Mouse (Mus musculus) forebrain, embryonic 12.5 days (tissue): ENCODE data around the gene St3gal4. TPM values are rescaled to one million over a fixed set of nuclear protein-coding genes. Genes with fewer than 3 reads are reported as not detected.

Experiments used
- ATAC-seq: fragments of 200-750 bp; cut with Nextera tagmentation; 2 replicates; pipeline ENCODE4 v1.8.0; 2017; ENCODE audit warnings: moderate TSS enrichment; ENCODE audit not compliant: low FRiP score
- H3K27ac ChIP-seq: fragments of 300-500 bp; sonication (generic); 2 replicates; pipeline ENCODE4 v1.5.1; 2016; ENCODE audit warnings: mild to moderate bottlenecking
- H3K27me3 ChIP-seq: fragments of 300-500 bp; sonication (generic); 2 replicates; pipeline ENCODE4 v1.6.1; 2016; ENCODE audit warnings: mild to moderate bottlenecking
- H3K36me3 ChIP-seq: fragments of 300-500 bp; sonication (generic); replicated peaks from 2 replicates; pipeline ENCODE4 v1.6.1; 2016; ENCODE audit warnings: mild to moderate bottlenecking
- H3K4me1 ChIP-seq: fragments of 300-500 bp; sonication (generic); 2 replicates; pipeline ENCODE4 v1.6.1; 2016
- H3K4me2 ChIP-seq: fragments of 300-500 bp; sonication (generic); 2 replicates; pipeline ENCODE4 v1.6.1; 2016; ENCODE audit warnings: mild to moderate bottlenecking, moderate library complexity
- H3K4me3 ChIP-seq: fragments of 300-500 bp; sonication (generic); replicated peaks from 2 replicates; pipeline ENCODE4 v1.5.1; 2016; ENCODE audit warnings: mild to moderate bottlenecking
- H3K9ac ChIP-seq: fragments of 300-500 bp; sonication (generic); 2 replicates; pipeline ENCODE4 v1.6.1; 2016; ENCODE audit warnings: mild to moderate bottlenecking
- H3K9me3 ChIP-seq: fragments of 300-500 bp; sonication (generic); 2 replicates; pipeline ENCODE4 v1.6.1; 2016
- WGBS: fragments of 180-500 bp; shearing (Covaris S2); methylation state at CpG from one replicate; pipeline ENCODE4 v1.1.7; 2016; 5-methylcytosine and 5-hydroxymethylcytosine counted together
- polyA plus RNA-seq: library from polyadenylated mRNA; unstranded; fragments of >200 nt; fragmentation: Nextera tagmentation; extraction: Ambion mirVana; gene quantifications from 2 replicates; pipeline ENCODE4 v1.2.1, GENCODE M21; 2016

St3gal4 gene
- polyA plus RNA-seq, 1 experiment from 2014 or later = 12.1 TPM

DNA sequence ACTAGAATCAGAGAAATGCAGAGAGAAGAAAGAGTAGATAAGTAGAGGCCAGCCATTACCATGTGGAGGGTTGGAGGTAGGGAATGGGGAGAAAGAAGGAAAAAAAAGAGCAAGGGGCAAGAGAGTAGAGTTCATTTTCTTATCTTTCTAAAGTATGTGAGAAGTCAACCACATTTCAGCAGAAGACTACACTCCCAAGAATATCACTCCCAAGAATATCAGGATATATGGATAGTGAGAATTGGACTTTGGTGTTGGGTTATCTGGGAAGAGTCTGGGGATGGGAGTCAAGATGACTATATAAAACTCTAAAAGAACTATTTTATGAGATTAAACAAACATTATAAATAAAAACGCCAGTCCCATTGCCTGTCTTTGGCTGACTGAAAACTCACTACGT is 26.2 kb downstream of the St3gal4 start:
- Histone ChIP-seq H3K9me3 (no peaks in the 10 kb centered on the region), H3K27ac (no peak overlapping the region), H3K9ac (no peak overlapping the region), H3K4me1 (no peaks in the 10 kb centered on the region), H3K4me3 (no peak overlapping the region), H3K4me2 (no peak overlapping the region), H3K27me3 (no peaks in the 10 kb centered on the region), H3K36me3 (no peaks in the 10 kb centered on the region)
- ATAC-seq = no peak
- WGBS = 88% methylated on average over 2 of the region's 2 CpGs

DNA sequence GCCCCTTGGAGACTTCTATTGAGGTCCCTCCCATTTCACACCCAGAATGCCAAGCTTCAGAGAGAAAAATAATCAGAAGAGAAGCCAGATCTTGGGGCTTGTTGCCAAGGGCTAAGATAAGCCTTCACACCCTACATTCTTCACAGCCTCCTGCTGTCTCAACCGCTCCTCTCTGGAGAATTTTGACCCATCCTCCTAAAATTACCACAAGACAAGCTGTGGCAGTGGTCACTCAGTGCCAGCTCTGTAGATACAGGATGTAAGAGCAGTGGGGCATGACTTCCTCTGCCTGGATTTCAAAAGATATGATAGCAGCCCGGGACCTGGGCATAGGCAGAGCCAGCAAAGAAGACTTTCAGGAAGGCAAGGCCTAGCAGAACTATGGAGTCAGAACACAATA is 57.6 kb downstream of the St3gal4 start:
- Histone ChIP-seq H3K9ac (no peak overlapping the region), H3K36me3 (no peaks in the 10 kb centered on the region), H3K4me2 (no peak overlapping the region), H3K27ac (no peak overlapping the region), H3K27me3 (no peaks in the 10 kb centered on the region), H3K4me3 (no peak overlapping the region), H3K4me1 (0 out of 2 replicates have a peak, but pooled peaks cover 4% of the 10 kb centered on the region), H3K9me3 (no peaks in the 10 kb centered on the region)
- 79% methylated on average over 2 of the region's 2 CpGs for WGBS
- no peak for ATAC-seq

- Histone ChIP-seq H3K9me3 (no peaks in the 10 kb centered on the region), H3K27me3 (no peaks in the 10 kb centered on the region), H3K36me3 (no peaks in the 10 kb centered on the region), H3K4me2 (no peak overlapping the region), H3K4me3 (no peak overlapping the region), H3K27ac (no peak overlapping the region), H3K4me1 (0 out of 2 replicates have a peak, but pooled peaks cover 4% of the 10 kb centered on the region), H3K9ac (no peak overlapping the region)
- 92% methylated on average over 5 of the region's 5 CpGs for WGBS
- no peak for ATAC-seq
These were observed 59.2 kb downstream of the St3gal4 start for GRCm38 (mm10) chr9:35059881-35060280.

DNA sequence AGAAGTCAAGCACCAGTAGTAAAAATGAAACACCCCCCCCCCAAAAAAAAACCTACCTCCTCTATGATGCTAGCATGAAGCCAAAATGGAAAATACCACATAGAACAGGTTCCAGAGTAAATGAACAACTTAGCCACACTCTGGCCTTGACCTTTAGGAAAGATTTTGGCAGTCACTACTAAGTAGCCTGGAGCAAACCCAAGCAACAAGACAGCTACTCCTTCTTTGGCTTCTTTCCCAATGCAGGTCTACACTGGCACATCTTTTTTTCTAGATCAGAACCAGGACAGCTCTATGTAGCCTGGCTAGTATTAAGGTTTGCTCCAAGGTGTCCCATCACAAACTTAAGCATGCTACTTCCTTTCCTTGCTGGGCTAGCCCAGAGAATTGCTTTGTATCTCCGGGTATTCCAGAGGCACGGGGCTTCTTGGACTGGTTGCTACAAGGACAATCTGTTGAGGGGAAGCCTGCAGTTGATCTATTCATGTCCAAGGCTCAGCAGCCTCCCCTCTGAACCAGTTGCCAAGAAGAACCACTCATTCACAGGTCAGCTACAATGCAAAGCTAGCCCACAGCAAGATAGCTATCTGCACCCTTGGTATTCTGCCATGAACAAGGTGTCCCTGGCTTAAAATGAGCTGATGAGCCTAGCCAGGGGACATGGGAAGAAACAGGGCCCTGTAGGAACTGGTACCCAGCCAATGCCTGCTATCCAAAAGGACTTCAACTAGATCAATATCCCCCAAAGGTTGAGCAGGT is 60.3 kb downstream of the St3gal4 start:
- H3K4me1 ChIP-seq = 0 out of 2 replicates have a peak, but pooled peaks cover 4% of the 10 kb centered on the region
- no peak for ATAC-seq
- H3K9me3 ChIP-seq = no peaks in the 10 kb centered on the region
- no peaks in the 10 kb centered on the region for H3K36me3 ChIP-seq
- H3K9ac ChIP-seq = no peak overlapping the region
- no peak overlapping the region for H3K4me3 ChIP-seq
- H3K27me3 ChIP-seq = no peaks in the 10 kb centered on the region
- WGBS = 95% methylated on average over 2 of the region's 2 CpGs
- H3K4me2 ChIP-seq = no peak overlapping the region
- no peak overlapping the region for H3K27ac ChIP-seq

GRCm38 (mm10) chr9:35058186-35058585 is 60.9 kb downstream of the St3gal4 start:
- Histone ChIP-seq H3K9me3 (no peaks in the 10 kb centered on the region), H3K36me3 (no peaks in the 10 kb centered on the region), H3K4me3 (no peak overlapping the region), H3K4me1 (0 out of 2 replicates have a peak, but pooled peaks cover 4% of the 10 kb centered on the region), H3K4me2 (no peak overlapping the region), H3K27ac (no peak overlapping the region), H3K27me3 (no peaks in the 10 kb centered on the region), H3K9ac (no peak overlapping the region)
- ATAC-seq = no peak
- WGBS = 90% methylated on average over 4 of the region's 4 CpGs

DNA sequence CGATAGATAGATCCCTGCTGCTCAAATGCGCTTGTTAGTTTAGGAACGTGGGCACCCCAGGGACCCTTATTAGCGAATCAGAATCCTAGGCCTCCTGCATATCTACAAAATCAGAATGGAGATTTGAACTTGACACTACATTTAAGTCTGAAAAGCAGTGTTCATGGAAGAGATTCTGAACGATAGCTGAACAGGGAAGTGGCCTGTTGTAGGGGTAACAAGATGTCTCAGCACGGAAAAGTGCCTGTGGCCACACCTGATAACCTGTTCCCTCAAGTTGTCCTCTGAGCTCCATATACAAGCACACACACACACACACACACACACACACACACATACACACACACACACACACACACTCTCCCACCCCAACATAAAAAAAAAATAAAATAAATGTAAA is 61.4 kb downstream of the St3gal4 start:
- no peak overlapping the region for H3K4me2 ChIP-seq
- no peak overlapping the region for H3K27ac ChIP-seq
- no peak for ATAC-seq
- 92% methylated on average over 6 of the region's 6 CpGs for WGBS
- H3K36me3 ChIP-seq = peaks cover 5% of the 10 kb centered on the region
- H3K4me1 ChIP-seq = 0 out of 2 replicates have a peak, but pooled peaks cover 4% of the 10 kb centered on the region
- H3K4me3 ChIP-seq = no peak overlapping the region
- H3K27me3 ChIP-seq = no peaks in the 10 kb centered on the region
- no peak overlapping the region for H3K9ac ChIP-seq
- no peaks in the 10 kb centered on the region for H3K9me3 ChIP-seq

- Histone ChIP-seq H3K9me3 (no peaks in the 10 kb centered on the region), H3K36me3 (peaks cover 8% of the 10 kb centered on the region), H3K27me3 (no peaks in the 10 kb centered on the region), H3K4me2 (no peak overlapping the region), H3K4me3 (no peak overlapping the region), H3K9ac (no peak overlapping the region), H3K4me1 (0 out of 2 replicates have a peak, but pooled peaks cover 4% of the 10 kb centered on the region), H3K27ac (no peak overlapping the region)
- ATAC-seq = no peak
- 86% methylated on average over 3 of the region's 3 CpGs for WGBS
These were observed 62.5 kb downstream of the St3gal4 start for GRCm38 (mm10) chr9:35056611-35057010.

DNA sequence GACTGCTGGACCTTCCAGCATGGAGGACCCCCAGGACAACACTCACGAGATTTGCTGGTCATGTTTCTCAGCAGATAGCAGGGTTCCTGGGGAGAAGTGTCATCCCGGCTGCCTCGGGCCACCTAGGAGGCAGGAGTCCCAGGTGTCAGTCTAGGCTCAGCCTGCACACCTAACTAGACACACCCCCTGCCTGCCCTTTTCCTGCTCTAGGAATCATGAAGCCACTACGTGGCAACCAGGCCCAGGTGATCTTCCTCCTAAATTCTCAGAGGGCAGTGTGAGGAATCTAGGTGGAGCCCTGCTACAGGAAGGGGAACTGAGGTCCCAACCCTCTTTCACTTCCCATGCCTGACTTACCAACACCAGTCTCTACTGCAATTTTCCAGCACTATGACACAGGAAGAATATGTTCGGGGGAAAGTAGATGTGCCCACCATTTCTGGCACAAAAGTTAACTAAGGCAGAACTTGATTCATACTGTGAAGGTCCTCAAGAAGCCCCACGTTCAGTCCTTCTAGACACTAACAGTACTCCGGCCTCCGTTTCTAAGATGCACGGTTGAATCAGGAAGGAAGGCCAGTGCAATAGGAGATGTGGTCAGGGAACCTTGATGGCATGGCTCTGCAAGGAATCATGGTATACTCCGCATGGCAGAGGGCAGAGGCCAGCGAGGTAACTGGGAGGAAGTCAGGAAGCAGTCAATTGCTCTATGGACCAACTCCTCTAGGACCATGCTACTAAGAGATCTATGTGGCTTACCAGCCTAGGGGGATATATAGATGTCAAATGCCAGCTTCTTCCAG is 63.3 kb downstream of the St3gal4 start:
- H3K4me3 ChIP-seq = no peak overlapping the region
- ATAC-seq = no peak
- H3K27me3 ChIP-seq = no peaks in the 10 kb centered on the region
- no peak overlapping the region for H3K4me2 ChIP-seq
- no peaks in the 10 kb centered on the region for H3K9me3 ChIP-seq
- no peaks in the 10 kb centered on the region for H3K4me1 ChIP-seq
- H3K36me3 ChIP-seq = peaks cover 8% of the 10 kb centered on the region
- no peak overlapping the region for H3K27ac ChIP-seq
- no peak overlapping the region for H3K9ac ChIP-seq
- 92% methylated on average over 11 of the region's 11 CpGs for WGBS

DNA sequence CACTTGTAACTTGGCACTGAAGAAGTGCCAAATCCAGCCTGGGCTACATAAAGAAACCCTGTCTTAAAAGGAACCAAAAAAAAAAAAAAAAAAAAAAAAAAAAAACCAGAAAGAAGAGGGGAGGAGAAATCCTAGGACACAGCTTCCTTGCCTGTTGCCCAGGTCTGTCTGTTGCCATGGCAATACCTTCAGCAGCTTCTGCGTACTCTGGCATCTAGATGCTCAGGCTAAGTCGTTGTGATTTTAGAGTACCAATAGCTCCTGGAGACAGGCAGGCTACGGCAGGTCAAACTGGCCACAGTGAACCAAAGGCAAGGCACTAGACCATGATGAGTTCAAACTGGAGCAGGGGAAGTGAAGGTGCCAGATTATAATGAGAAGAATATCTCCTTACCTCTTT is 65.4 kb downstream of the St3gal4 start:
- no peaks in the 10 kb centered on the region for H3K27me3 ChIP-seq
- H3K36me3 ChIP-seq = peaks cover 8% of the 10 kb centered on the region
- H3K9ac ChIP-seq = no peak overlapping the region
- H3K4me1 ChIP-seq = no peaks in the 10 kb centered on the region
- ATAC-seq = no peak
- no peak overlapping the region for H3K4me2 ChIP-seq
- 82% methylated on average over 3 of the region's 3 CpGs for WGBS
- no peak overlapping the region for H3K4me3 ChIP-seq
- H3K27ac ChIP-seq = no peak overlapping the region
- H3K9me3 ChIP-seq = no peaks in the 10 kb centered on the region

- 93% methylated on average over 16 of the region's 16 CpGs for WGBS
- Histone ChIP-seq H3K4me2 (no peak overlapping the region), H3K4me1 (no peaks in the 10 kb centered on the region), H3K9me3 (no peaks in the 10 kb centered on the region), H3K4me3 (no peak overlapping the region), H3K27me3 (no peaks in the 10 kb centered on the region), H3K27ac (no peak overlapping the region), H3K9ac (no peak overlapping the region), H3K36me3 (peaks cover 8% of the 10 kb centered on the region)
- no peak for ATAC-seq
These were observed 66.0 kb downstream of the St3gal4 start for GRCm38 (mm10) chr9:35053081-35053480.

- H3K4me1 ChIP-seq = no peaks in the 10 kb centered on the region
- H3K27me3 ChIP-seq = no peaks in the 10 kb centered on the region
- H3K9ac ChIP-seq = no peak overlapping the region
- H3K4me2 ChIP-seq = no peak overlapping the region
- WGBS = over 99% methylated on average over 4 of the region's 4 CpGs
- no peak overlapping the region for H3K4me3 ChIP-seq
- H3K27ac ChIP-seq = no peak overlapping the region
- H3K36me3 ChIP-seq = peaks cover 9% of the 10 kb centered on the region
- no peak for ATAC-seq
- no peaks in the 10 kb centered on the region for H3K9me3 ChIP-seq
These were observed 66.4 kb downstream of the St3gal4 start for GRCm38 (mm10) chr9:35052671-35053070.

DNA sequence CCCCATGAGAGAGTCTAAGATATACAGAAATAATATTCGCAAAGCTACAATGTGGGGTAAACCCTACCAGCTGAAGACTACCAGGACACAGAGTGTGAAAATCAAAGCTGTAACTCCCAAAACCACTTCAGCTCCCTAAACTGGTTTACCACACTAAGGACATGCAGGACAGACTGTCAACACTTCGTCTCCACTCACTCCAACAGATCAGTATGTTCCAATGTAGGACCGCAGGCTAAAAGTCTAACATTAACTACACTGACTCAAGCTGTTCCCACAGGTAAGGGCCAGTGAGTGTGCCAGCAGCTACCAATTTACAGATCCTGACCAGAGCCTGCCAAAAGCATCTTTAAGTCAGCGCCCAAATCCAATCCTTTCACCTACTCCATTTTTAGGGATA is 67.4 kb downstream of the St3gal4 start:
- WGBS = 95% methylated on average over 4 of the region's 4 CpGs
- Histone ChIP-seq H3K4me3 (no peak overlapping the region), H3K4me1 (no peaks in the 10 kb centered on the region), H3K27me3 (no peaks in the 10 kb centered on the region), H3K9me3 (no peaks in the 10 kb centered on the region), H3K9ac (no peak overlapping the region), H3K4me2 (no peak overlapping the region), H3K36me3 (peaks cover 16% of the 10 kb centered on the region), H3K27ac (no peak overlapping the region)
- no peak for ATAC-seq
